In the genomic region with DNA sequence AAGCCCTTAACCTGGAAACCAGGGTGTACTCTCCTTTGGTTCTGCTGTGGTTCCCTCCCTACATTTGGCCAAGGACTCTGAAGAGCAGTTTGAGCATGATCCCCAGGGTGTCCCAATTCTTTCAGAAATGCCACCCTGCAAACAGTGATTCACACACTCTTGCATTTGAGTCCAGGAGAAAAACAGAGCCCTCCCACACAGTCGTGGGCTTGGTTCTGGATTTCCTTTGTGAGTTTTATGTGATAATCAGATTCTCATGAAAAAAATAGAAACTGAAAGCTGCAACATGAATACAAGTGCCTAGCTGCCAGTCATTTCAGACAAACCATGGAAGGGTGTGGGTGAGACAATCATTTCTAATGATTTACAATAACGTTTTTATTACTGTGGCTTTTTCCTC, we compare ENCODE assay signal across 19 mouse cellular contexts.
DNase-seq lines count a peak whose midpoint lies in the region; ATAC-seq and TF ChIP-seq lines count a peak whose summit lies in the region.
"Had no signal": no experiment of that assay in that cellular context is flagged by ENCODE, and none has a peak within 500 bp of the region (broad histone marks: within the 10 kb centered on the region; RNA-seq: fewer than 3 reads in every experiment).

No protein-coding gene starts in this region.

- intact Hi-C loops in left cerebral cortex, postnatal 4 days (cut with DNase I) = no loop called here
- intact Hi-C loops in left cerebral cortex, adult 2 months (cut with DNase I) = no loop called here
- intact Hi-C loops in gastrocnemius, postnatal 36 days (cut with DNase I) = no loop called here

- H3K4me3 ChIP-seq in left cerebral cortex, adult 2 months = no peak overlapping the region
- H3K4me3 ChIP-seq in hindbrain, embryonic 11.5 days (ENCODE audit: low read depth, low read length) = no peak overlapping the region
- H3K4me3 ChIP-seq: embryonic facial prominence, embryonic 13.5 days; midbrain, embryonic 13.5 days had no signal

- H3K36me3 ChIP-seq in hindbrain, embryonic 11.5 days (ENCODE audit: control insufficient read depth, insufficient read depth, low read length) = no peaks in the 10 kb centered on the region
- H3K36me3 ChIP-seq: embryonic facial prominence, embryonic 13.5 days; midbrain, embryonic 13.5 days had no signal

- H3K27ac ChIP-seq in left cerebral cortex, adult 2 months = no peak overlapping the region
- H3K27ac ChIP-seq in hindbrain, embryonic 11.5 days (ENCODE audit: low read depth, low read length) = no peak overlapping the region
- H3K27ac ChIP-seq: embryonic facial prominence, embryonic 13.5 days; hindbrain, postnatal 0 days; midbrain, embryonic 13.5 days had no signal

- peak; percentile 10 for DNase-seq in left cerebral cortex, adult 11 months (ENCODE audit: low spot score)
- DNase-seq in left cerebral cortex, postnatal 4 days = no peak
- DNase-seq in 416B (ENCODE audit: low read depth) = peak; percentile 16
- peak; percentile 20 to 25 for DNase-seq in left cerebral cortex, adult 2 months (ENCODE audit: extremely low spot score in 1 of 2, low spot score in 2 of 2)
- no peak for DNase-seq in gastrocnemius, postnatal 36 days
- no peak for DNase-seq in hindbrain, embryonic 11.5 days (ENCODE audit: low spot score)
- DNase-seq: adrenal gland, postnatal 14 days; cerebellum, adult 8-10 months; heart, postnatal 4 days; kidney, adult 8-10 months; kidney, postnatal 25 days; lung, adult 2 months; spleen, adult 18-20 months; thymus, postnatal 14 days had no signal

- H3K27me3 ChIP-seq in hindbrain, embryonic 11.5 days (ENCODE audit: control insufficient read depth, insufficient read depth, low read length) = no peaks in the 10 kb centered on the region
- H3K27me3 ChIP-seq: embryonic facial prominence, embryonic 13.5 days; midbrain, embryonic 13.5 days had no signal

- H3K9ac ChIP-seq in hindbrain, embryonic 11.5 days (ENCODE audit: low read depth, low read length) = no peak overlapping the region
- H3K9ac ChIP-seq: embryonic facial prominence, embryonic 13.5 days; midbrain, embryonic 13.5 days had no signal

- ATAC-seq in CD4-positive, CD25-positive, alpha-beta regulatory T cell, adult 4 months = peak; percentile 49
- ATAC-seq in hindbrain, embryonic 11.5 days (ENCODE audit: low FRiP score) = no peak
- ATAC-seq: forebrain, embryonic 16.5 days; hindbrain, postnatal 0 days; midbrain, embryonic 13.5 days had no signal

- no peaks in the 10 kb centered on the region for H3K4me1 ChIP-seq in hindbrain, embryonic 11.5 days (replicated peaks; ENCODE audit: control insufficient read depth, insufficient read depth, low read length)
- H3K4me1 ChIP-seq: embryonic facial prominence, embryonic 13.5 days; midbrain, embryonic 13.5 days had no signal

- no peak for TF ChIP-seq CTCF in left cerebral cortex, adult 2 months (IDR thresholded peaks at IDR 0.05)

- H3K9me3 ChIP-seq in hindbrain, embryonic 11.5 days (ENCODE audit: control insufficient read depth, low read length) = no peaks in the 10 kb centered on the region
- H3K9me3 ChIP-seq: embryonic facial prominence, embryonic 13.5 days; midbrain, embryonic 13.5 days had no signal

- 74% methylated on average over 2 of the region's 2 CpGs for WGBS in hindbrain, embryonic 11.5 days

- no peak overlapping the region for H3K4me2 ChIP-seq in hindbrain, embryonic 11.5 days (replicated peaks; ENCODE audit: low read depth, low read length)
- H3K4me2 ChIP-seq: embryonic facial prominence, embryonic 13.5 days; midbrain, embryonic 13.5 days had no signal

Comparison
In these comparisons a context has a peak if more than half of its experiments do, and no peak if none do; other contexts are left out.
1. DNase-seq: peak in left cerebral cortex, adult 11 months (single experiment), 416B (single experiment) and left cerebral cortex, adult 2 months (2 of 2); none in left cerebral cortex, postnatal 4 days (single experiment), gastrocnemius, postnatal 36 days (0 of 2) and hindbrain, embryonic 11.5 days (single experiment).